Mouse (Mus musculus) embryonic facial prominence, embryonic 15.5 days (tissue): ENCODE measurements at regions not wholly inside any gene's neighbourhood (a gene's known extent, or its start where the extent isn't known, plus 50 kb on each side); places are given as distances from the start of the nearest gene placed in this dataset.
A peak's percentile ranks its signal among the peaks of the same experiment; 100 is the strongest.

Experiments used
- ATAC-seq: fragments of 200-750 bp; cut with Nextera tagmentation; 2 replicates; pipeline ENCODE4 v1.8.0; 2017; ENCODE audit warnings: low read depth, moderate TSS enrichment; ENCODE audit not compliant: insufficient number of reproducible peaks, low FRiP score, low TSS enrichment
- H3K27ac ChIP-seq: fragments of 300-500 bp; sonication (generic); replicated peaks from 2 replicates; pipeline ENCODE4 v1.5.1; 2015; ENCODE audit warnings: mild to moderate bottlenecking, inconsistent platforms
- H3K27me3 ChIP-seq: fragments of 300-500 bp; sonication (generic); 2 replicates; pipeline ENCODE4 v1.6.1; 2015; ENCODE audit warnings: inconsistent platforms
- H3K36me3 ChIP-seq: fragments of 300-500 bp; sonication (generic); 2 replicates; pipeline ENCODE4 v1.6.1; 2015; ENCODE audit warnings: mild to moderate bottlenecking, inconsistent platforms
- H3K4me1 ChIP-seq: fragments of 300-500 bp; sonication (generic); 2 replicates; pipeline ENCODE4 v1.6.1; 2015; ENCODE audit warnings: inconsistent platforms
- H3K4me2 ChIP-seq: fragments of 300-500 bp; sonication (generic); replicated peaks from 2 replicates; pipeline ENCODE4 v1.6.1; 2015; ENCODE audit warnings: mild to moderate bottlenecking, inconsistent platforms
- H3K4me3 ChIP-seq: fragments of 300-500 bp; sonication (generic); replicated peaks from 2 replicates; pipeline ENCODE4 v1.5.1; 2015; ENCODE audit warnings: mild to moderate bottlenecking, inconsistent platforms
- H3K9ac ChIP-seq: fragments of 300-500 bp; sonication (generic); 2 replicates; pipeline ENCODE4 v1.6.1; 2015; ENCODE audit warnings: inconsistent platforms
- H3K9me3 ChIP-seq: fragments of 300-500 bp; sonication (generic); replicated peaks from 2 replicates; pipeline ENCODE4 v1.6.1; 2016; ENCODE audit warnings: inconsistent platforms
- WGBS: fragments of 180-500 bp; shearing (Covaris S2); methylation state at CpG from one replicate; pipeline ENCODE4 v1.1.7; 2015; 5-methylcytosine and 5-hydroxymethylcytosine counted together

GRCm38 (mm10) chr3:21296581-21297110 lies 779.8 kb upstream of the Tbl1xr1 start:
- H3K9ac ChIP-seq: no peak overlapping the region
- H3K27ac ChIP-seq: no peak overlapping the region
- no peak overlapping the region for H3K4me3 ChIP-seq
- peak; percentile 47; the same call in 1 of the 2 replicates for ATAC-seq
- H3K9me3 ChIP-seq: no peaks in the 10 kb centered on the region
- no peaks in the 10 kb centered on the region for H3K36me3 ChIP-seq
- H3K4me1 ChIP-seq: no peaks in the 10 kb centered on the region
- 5% methylated on average over 1 of the region's 1 CpGs for WGBS
- H3K4me2 ChIP-seq: no peak overlapping the region
- H3K27me3 ChIP-seq: no peaks in the 10 kb centered on the region

GRCm38 (mm10) chr3:21325329-21325896 lies 751.0 kb upstream of the Tbl1xr1 start:
- Histone ChIP-seq H3K9me3 (no peaks in the 10 kb centered on the region), H3K36me3 (no peaks in the 10 kb centered on the region), H3K9ac (no peak overlapping the region), H3K4me1 (no peaks in the 10 kb centered on the region), H3K27me3 (no peaks in the 10 kb centered on the region), H3K4me2 (no peak overlapping the region), H3K4me3 (no peak overlapping the region), H3K27ac (no peak overlapping the region)
- no peak for ATAC-seq
- 54% methylated on average over 4 of the region's 4 CpGs for WGBS

GRCm38 (mm10) chr3:21341916-21342315 lies 734.5 kb upstream of the Tbl1xr1 start:
- H3K27ac ChIP-seq: no peak overlapping the region
- H3K36me3 ChIP-seq: no peaks in the 10 kb centered on the region
- no peak overlapping the region for H3K4me2 ChIP-seq
- no peak overlapping the region for H3K4me3 ChIP-seq
- no peak overlapping the region for H3K9ac ChIP-seq
- no peaks in the 10 kb centered on the region for H3K9me3 ChIP-seq
- no peak for ATAC-seq
- no peaks in the 10 kb centered on the region for H3K27me3 ChIP-seq
- no peaks in the 10 kb centered on the region for H3K4me1 ChIP-seq

- H3K27me3 ChIP-seq: no peaks in the 10 kb centered on the region
- no peak overlapping the region for H3K27ac ChIP-seq
- no peaks in the 10 kb centered on the region for H3K36me3 ChIP-seq
- whole genome bisulfite sequencing: 74% methylated on average over 1 of the region's 1 CpGs
- H3K4me3 ChIP-seq: no peak overlapping the region
- no peaks in the 10 kb centered on the region for H3K4me1 ChIP-seq
- no peak overlapping the region for H3K9ac ChIP-seq
- ATAC-seq: no peak
- no peak overlapping the region for H3K4me2 ChIP-seq
- H3K9me3 ChIP-seq: no peaks in the 10 kb centered on the region
These were observed 733.4 kb upstream of the Tbl1xr1 start for GRCm38 (mm10) chr3:21343095-21343494.

GRCm38 (mm10) chr3:21349421-21349820 lies 727.0 kb upstream of the Tbl1xr1 start:
- 68% methylated on average over 3 of the region's 3 CpGs for WGBS
- no peak overlapping the region for H3K4me2 ChIP-seq
- no peak overlapping the region for H3K27ac ChIP-seq
- no peak for ATAC-seq
- no peaks in the 10 kb centered on the region for H3K4me1 ChIP-seq
- H3K27me3 ChIP-seq: no peaks in the 10 kb centered on the region
- H3K9ac ChIP-seq: no peak overlapping the region
- no peak overlapping the region for H3K4me3 ChIP-seq
- no peaks in the 10 kb centered on the region for H3K36me3 ChIP-seq
- H3K9me3 ChIP-seq: no peaks in the 10 kb centered on the region

- Histone ChIP-seq H3K9ac (no peak overlapping the region), H3K4me3 (no peak overlapping the region), H3K27ac (no peak overlapping the region), H3K4me1 (no peaks in the 10 kb centered on the region), H3K4me2 (no peak overlapping the region), H3K27me3 (no peaks in the 10 kb centered on the region), H3K9me3 (no peaks in the 10 kb centered on the region), H3K36me3 (no peaks in the 10 kb centered on the region)
- ATAC-seq: no peak
- WGBS: 84% methylated on average over 3 of the region's 3 CpGs
These were observed 720.3 kb upstream of the Tbl1xr1 start for GRCm38 (mm10) chr3:21356150-21356549.

GRCm38 (mm10) chr3:21356831-21357712 lies 719.4 kb upstream of the Tbl1xr1 start:
- H3K27ac ChIP-seq: no peak overlapping the region
- no peak overlapping the region for H3K4me2 ChIP-seq
- H3K36me3 ChIP-seq: no peaks in the 10 kb centered on the region
- WGBS: 52% methylated on average over 6 of the region's 6 CpGs
- H3K9ac ChIP-seq: no peak overlapping the region
- no peaks in the 10 kb centered on the region for H3K27me3 ChIP-seq
- no peaks in the 10 kb centered on the region for H3K4me1 ChIP-seq
- H3K4me3 ChIP-seq: no peak overlapping the region
- ATAC-seq: no peak
- no peaks in the 10 kb centered on the region for H3K9me3 ChIP-seq

- no peak overlapping the region for H3K4me3 ChIP-seq
- WGBS: 86% methylated on average over 6 of the region's 6 CpGs
These were observed 718.4 kb upstream of the Tbl1xr1 start for GRCm38 (mm10) chr3:21358068-21358467.

GRCm38 (mm10) chr3:21361069-21361468 lies 715.4 kb upstream of the Tbl1xr1 start:
- H3K9me3 ChIP-seq: no peaks in the 10 kb centered on the region
- ATAC-seq: no peak

More at GRCm38 (mm10) chr3:21358068-21358467, 718.4 kb upstream of the Tbl1xr1 start:
- no peak overlapping the region for H3K4me2 ChIP-seq
- no peak for ATAC-seq
- no peaks in the 10 kb centered on the region for H3K4me1 ChIP-seq
- H3K36me3 ChIP-seq: no peaks in the 10 kb centered on the region
- no peak overlapping the region for H3K9ac ChIP-seq
- H3K27ac ChIP-seq: no peak overlapping the region
- H3K27me3 ChIP-seq: no peaks in the 10 kb centered on the region
- H3K9me3 ChIP-seq: no peaks in the 10 kb centered on the region

GRCm38 (mm10) chr3:21379816-21380215 lies 696.6 kb upstream of the Tbl1xr1 start:
- H3K27ac ChIP-seq: no peak overlapping the region
- ATAC-seq: no peak
- peaks cover 4% of the 10 kb centered on the region; the same call in 1 of the 2 replicates for H3K4me1 ChIP-seq

More at GRCm38 (mm10) chr3:21361069-21361468, 715.4 kb upstream of the Tbl1xr1 start:
- no peaks in the 10 kb centered on the region for H3K36me3 ChIP-seq
- no peaks in the 10 kb centered on the region for H3K27me3 ChIP-seq
- no peak overlapping the region for H3K27ac ChIP-seq
- H3K4me1 ChIP-seq: no peaks in the 10 kb centered on the region
- H3K4me3 ChIP-seq: no peak overlapping the region
- no peak overlapping the region for H3K9ac ChIP-seq
- H3K4me2 ChIP-seq: no peak overlapping the region
- WGBS: 80% methylated on average over 3 of the region's 3 CpGs

GRCm38 (mm10) chr3:21381072-21381471 lies 695.4 kb upstream of the Tbl1xr1 start:
- Histone ChIP-seq H3K27me3 (no peaks in the 10 kb centered on the region), H3K4me2 (no peak overlapping the region), H3K9ac (no peak overlapping the region), H3K27ac (no peak overlapping the region), H3K4me3 (no peak overlapping the region), H3K9me3 (no peaks in the 10 kb centered on the region), H3K4me1 (peaks cover 4% of the 10 kb centered on the region; the same call in 1 of the 2 replicates), H3K36me3 (no peaks in the 10 kb centered on the region)
- 58% methylated on average over 3 of the region's 3 CpGs for WGBS
- peak; percentile 39; the same call in 1 of the 2 replicates for ATAC-seq

More at GRCm38 (mm10) chr3:21379816-21380215, 696.6 kb upstream of the Tbl1xr1 start:
- Histone ChIP-seq H3K36me3 (no peaks in the 10 kb centered on the region), H3K27me3 (no peaks in the 10 kb centered on the region), H3K4me3 (no peak overlapping the region), H3K9me3 (no peaks in the 10 kb centered on the region), H3K4me2 (no peak overlapping the region), H3K9ac (no peak overlapping the region)
- 57% methylated on average over 2 of the region's 2 CpGs for WGBS
